In genomic region chr11:34054031-34054727, GRCm38 (mm10) we compare ENCODE assay signal across 19 mouse cellular contexts. TPM values are rescaled to one million over a fixed set of nuclear protein-coding genes. Genes with fewer than 3 reads are reported as not detected.
DNase-seq lines count a peak whose midpoint lies in the region; ATAC-seq lines count a peak whose summit lies in the region.
"Had no signal": no experiment of that assay in that cellular context is flagged by ENCODE, and none has a peak within 500 bp of the region (broad histone marks: within the 10 kb centered on the region; RNA-seq: fewer than 3 reads in every experiment).

No protein-coding gene starts in this region.

- peak; percentile 21 for DNase-seq in adrenal gland, adult 8-10 months
- DNase-seq in adrenal gland, postnatal 25 days: no peak
- peak; percentile 19 for DNase-seq in right cerebral cortex, postnatal 14 days
- no peak for DNase-seq in right cerebral cortex, adult 18-20 months
- DNase-seq in lung, postnatal 36 days: no peak
- DNase-seq in liver, embryonic 11.5 days (ENCODE audit: low spot score): no peak
- DNase-seq: cerebellum, adult 9-10 months; embryo, embryonic 11 days; gastrocnemius, postnatal 10 days; kidney, postnatal 25 days; liver, postnatal 0 days had no signal

- H3K9ac ChIP-seq in liver, embryonic 11.5 days (ENCODE audit: low read depth, low read length): no peak overlapping the region
- no peak overlapping the region for H3K9ac ChIP-seq in kidney, embryonic 14.5 days (ENCODE audit: low read depth, low read length)
- H3K9ac ChIP-seq: forebrain, embryonic 15.5 days; heart, embryonic 12.5 days; limb, embryonic 13.5 days; liver, postnatal 0 days had no signal

- H3K27ac ChIP-seq in liver, embryonic 11.5 days (ENCODE audit: low read depth, low read length): no peak overlapping the region
- H3K27ac ChIP-seq in kidney, embryonic 14.5 days (ENCODE audit: low read depth, low read length): no peak overlapping the region
- H3K27ac ChIP-seq: forebrain, embryonic 15.5 days; hindbrain, embryonic 10.5 days; limb, embryonic 13.5 days had no signal

- H3K9me3 ChIP-seq in liver, embryonic 11.5 days (ENCODE audit: control insufficient read depth, low read length): no peaks in the 10 kb centered on the region
- H3K9me3 ChIP-seq in kidney, embryonic 14.5 days (ENCODE audit: control insufficient read depth, low read length): no peaks in the 10 kb centered on the region
- H3K9me3 ChIP-seq: forebrain, embryonic 15.5 days; heart, embryonic 12.5 days; hindbrain, embryonic 10.5 days; limb, embryonic 13.5 days; megakaryocyte, embryonic 14.5 days had no signal

- H3K4me3 ChIP-seq in liver, embryonic 11.5 days (ENCODE audit: low read depth, low read length): no peak overlapping the region
- no peak overlapping the region for H3K4me3 ChIP-seq in kidney, embryonic 14.5 days (ENCODE audit: low read length)
- H3K4me3 ChIP-seq: forebrain, embryonic 15.5 days; heart, embryonic 12.5 days; hindbrain, embryonic 10.5 days; limb, embryonic 13.5 days; megakaryocyte, embryonic 14.5 days had no signal

- no peaks in the 10 kb centered on the region for H3K27me3 ChIP-seq in liver, embryonic 11.5 days (replicated peaks; ENCODE audit: control insufficient read depth, insufficient read depth, low read length)
- no peaks in the 10 kb centered on the region for H3K27me3 ChIP-seq in kidney, embryonic 14.5 days (ENCODE audit: control insufficient read depth, insufficient read depth, low read length)
- H3K27me3 ChIP-seq: forebrain, embryonic 15.5 days; heart, embryonic 12.5 days; limb, embryonic 13.5 days; megakaryocyte, embryonic 14.5 days had no signal

- 73% methylated on average over 7 of the region's 7 CpGs for WGBS in liver, embryonic 11.5 days
- 79% methylated on average over 7 of the region's 7 CpGs for WGBS in kidney, embryonic 14.5 days

- H3K4me2 ChIP-seq in liver, embryonic 11.5 days: no peak overlapping the region
- H3K4me2 ChIP-seq in kidney, embryonic 14.5 days (replicated peaks; ENCODE audit: low read depth, low read length): no peak overlapping the region
- H3K4me2 ChIP-seq: forebrain, embryonic 15.5 days; heart, embryonic 12.5 days; limb, embryonic 13.5 days had no signal

- H3K36me3 ChIP-seq in liver, embryonic 11.5 days (ENCODE audit: control insufficient read depth, insufficient read depth, low read length): no peaks in the 10 kb centered on the region
- H3K36me3 ChIP-seq in kidney, embryonic 14.5 days (ENCODE audit: control insufficient read depth, insufficient read depth, low read length): no peaks in the 10 kb centered on the region
- H3K36me3 ChIP-seq: forebrain, embryonic 15.5 days; heart, embryonic 12.5 days; hindbrain, embryonic 10.5 days; limb, embryonic 13.5 days had no signal

- H3K4me1 ChIP-seq in liver, embryonic 11.5 days (replicated peaks; ENCODE audit: control insufficient read depth, insufficient read depth, low read length): no peaks in the 10 kb centered on the region; the same call in 1 of the 2 replicates
- no peaks in the 10 kb centered on the region for H3K4me1 ChIP-seq in kidney, embryonic 14.5 days (ENCODE audit: control insufficient read depth, insufficient read depth, low read length)
- H3K4me1 ChIP-seq: forebrain, embryonic 15.5 days; heart, embryonic 12.5 days; hindbrain, embryonic 10.5 days; limb, embryonic 13.5 days had no signal

- ATAC-seq in inflammation-experienced regulatory T-cells, adult 6 months: peak; percentile 47
- no peak for ATAC-seq in liver, embryonic 11.5 days (replicated peaks; ENCODE audit: low FRiP score)
- no peak for ATAC-seq in kidney, embryonic 14.5 days (ENCODE audit: low FRiP score, low TSS enrichment)
- ATAC-seq: forebrain, embryonic 15.5 days; intestine, postnatal 0 days; liver, postnatal 0 days had no signal

RNA-seq across cellular contexts. Expression of gene Lcp2, which starts 7.5 kb away (rescaled TPM):
- total RNA-seq in adrenal gland, adult 8-10 months (2022): 1 to 10 TPM; 3.0 to 5.9 (median 4.1) TPM
- total RNA-seq in adrenal gland, postnatal 25 days (2021): 1.3 and 3.0 TPM in 2 replicates
- 100 to 1,000 TPM; 451 to 581 (median 480) TPM for polyA plus RNA-seq in inflammation-experienced regulatory T-cells, adult 6 months (2017; shearing (Covaris generic))
- 13.3 and 16.0 TPM in 2 replicates for polyA plus RNA-seq in liver, embryonic 11.5 days (2014; fragmentation: Nextera tagmentation; extraction: Ambion mirVana)
- polyA plus RNA-seq in kidney, embryonic 14.5 days (2014; fragmentation: Nextera tagmentation; extraction: Ambion mirVana): 1.6 and 1.9 TPM in 2 replicates

RNA-seq across cellular contexts. Expression of gene 4930469K13Rik, which starts 44.2 kb away (rescaled TPM):
- total RNA-seq in adrenal gland, adult 8-10 months (2022): not detected
- not detected in 2 replicates for total RNA-seq in adrenal gland, postnatal 25 days (2021)
- 10 to 100 TPM in 1 of 3 experiments, 1 to 10 TPM in 2; 6.0 to 13.0 (median 7.7) TPM for polyA plus RNA-seq in inflammation-experienced regulatory T-cells, adult 6 months (2017; shearing (Covaris generic))
- polyA plus RNA-seq in liver, embryonic 11.5 days (2014; fragmentation: Nextera tagmentation; extraction: Ambion mirVana): not detected in 2 replicates
- polyA plus RNA-seq in kidney, embryonic 14.5 days (2014; fragmentation: Nextera tagmentation; extraction: Ambion mirVana): not detected in 2 replicates
- total RNA-seq: gastrocnemius, postnatal 10 days had no signal
- polyA plus RNA-seq: forebrain, embryonic 15.5 days; heart, embryonic 12.5 days; hindbrain, embryonic 10.5 days; intestine, postnatal 0 days; liver, postnatal 0 days had no signal

Comparison
In these comparisons a context has a peak if more than half of its experiments do, and no peak if none do; other contexts are left out.
1. DNase-seq: peak in adrenal gland, adult 8-10 months (single experiment) and right cerebral cortex, postnatal 14 days (single experiment); none in adrenal gland, postnatal 25 days (single experiment), right cerebral cortex, adult 18-20 months (single experiment), lung, postnatal 36 days (single experiment) and liver, embryonic 11.5 days (single experiment).
2. RNA of gene Lcp2, which starts 7.5 kb away (polyA plus RNA-seq): 451 to 581 TPM in inflammation-experienced regulatory T-cells, adult 6 months; 13.3 to 16.0 TPM in liver, embryonic 11.5 days and 1.6 to 1.9 TPM in kidney, embryonic 14.5 days; every median in the first group is over 10 times any median in the second.